Mouse (Mus musculus) spleen, adult 2 months (tissue): Measurements from ENCODE around the gene Fgfr2. TPM values are rescaled to one million over a fixed set of nuclear protein-coding genes. Genes with fewer than 3 reads are reported as not detected.

ENCODE experiments used
- DNase-seq, 2 experiments: peaks; one replicate each; pipeline versions ENCODE4 v3.0.0 to v3.0.0-alpha.2; 2012 to 2021; ENCODE audit warnings: low spot score in 2 of 2, low read depth in 1 of 2
- H3K27ac ChIP-seq: fragments of 200-500 bp; 2 replicates; pipeline ENCODE4 v1.5.1; 2012; ENCODE audit warnings: low read length, inconsistent platforms; ENCODE audit not compliant: insufficient read depth
- H3K27me3 ChIP-seq: fragments of 200-500 bp; 2 replicates; pipeline ENCODE4 v1.6.1; 2012; ENCODE audit warnings: mild to moderate bottlenecking, moderate library complexity, low read length, inconsistent platforms; ENCODE audit not compliant: control insufficient read depth, insufficient read depth
- H3K36me3 ChIP-seq: fragments of 200-500 bp; 2 replicates; pipeline ENCODE4 v1.6.1; 2012; ENCODE audit warnings: mild to moderate bottlenecking, low read length, inconsistent platforms; ENCODE audit not compliant: control insufficient read depth, insufficient read depth
- H3K4me1 ChIP-seq: fragments of 200-500 bp; 2 replicates; pipeline ENCODE4 v1.6.1; 2011; ENCODE audit warnings: inconsistent platforms; ENCODE audit not compliant: control insufficient read depth, insufficient read depth, insufficient read length
- H3K4me3 ChIP-seq: fragments of 200-500 bp; 2 replicates; pipeline ENCODE4 v1.5.1; 2011; ENCODE audit warnings: mild to moderate bottlenecking, inconsistent platforms; ENCODE audit not compliant: insufficient read depth, insufficient read length; ENCODE audit errors: extremely low read depth
- CTCF ChIP-seq: fragments of 200-500 bp; IDR thresholded peaks from 2 replicates; pipeline ENCODE4 v1.5.1; 2011; ENCODE audit warnings: mild to moderate bottlenecking, inconsistent platforms; ENCODE audit not compliant: insufficient read depth, insufficient read length, insufficient replicate concordance; ENCODE audit errors: extremely low read depth
- POLR2A ChIP-seq: fragments of 200-500 bp; IDR thresholded peaks from 2 replicates; pipeline ENCODE4 v1.6.1; 2011; ENCODE audit warnings: low read depth, low read length, inconsistent platforms
- WGBS: fragments of 180-500 bp; shearing (Covaris S2); methylation state at CpG from one replicate; pipeline ENCODE4 v1.1.7; 2018; 5-methylcytosine and 5-hydroxymethylcytosine counted together
- polyA plus RNA-seq: library from polyadenylated mRNA; depleted of rRNA; stranded (reverse); fragments of >200 nt; gene quantifications from 2 replicates; pipeline ENCODE4 v1.2.3, GENCODE M21; 2012

The Fgfr2 gene
- polyA plus RNA-seq, 1 experiment: 1.6 TPM

GRCm38 (mm10) chr7:130989371-130989770, 2133.8 kb downstream of the Fgfr2 start:
- no peaks in the 10 kb centered on the region for H3K27me3 ChIP-seq
- no peak overlapping the region for H3K27ac ChIP-seq
- WGBS: 76% methylated on average over 3 of the region's 3 CpGs
- H3K4me3 ChIP-seq: no peak overlapping the region
- H3K36me3 ChIP-seq: no peaks in the 10 kb centered on the region
- DNase-seq: no peak
- H3K4me1 ChIP-seq: no peaks in the 10 kb centered on the region
- TF ChIP-seq CTCF (no peak), POLR2A (no peak)

- WGBS: 76% methylated on average over 5 of the region's 5 CpGs
- Histone ChIP-seq H3K4me1 (no peaks in the 10 kb centered on the region), H3K4me3 (no peak overlapping the region), H3K36me3 (no peaks in the 10 kb centered on the region), H3K27me3 (no peaks in the 10 kb centered on the region), H3K27ac (no peak overlapping the region)
- DNase-seq: no peak
- TF ChIP-seq CTCF (no peak), POLR2A (no peak)
These were observed 2135.0 kb downstream of the Fgfr2 start for GRCm38 (mm10) chr7:130988146-130988545.

- TF ChIP-seq POLR2A: no peak
- TF ChIP-seq CTCF: no peak
- no peak overlapping the region for H3K27ac ChIP-seq
- DNase-seq: no peak
- no peaks in the 10 kb centered on the region for H3K36me3 ChIP-seq
- H3K4me3 ChIP-seq: no peak overlapping the region
- 86% methylated on average over 3 of the region's 3 CpGs for WGBS
- no peaks in the 10 kb centered on the region for H3K27me3 ChIP-seq
- no peaks in the 10 kb centered on the region for H3K4me1 ChIP-seq
These were observed 2137.4 kb downstream of the Fgfr2 start for GRCm38 (mm10) chr7:130985716-130986115.

GRCm38 (mm10) chr7:130985193-130985592, 2138.0 kb downstream of the Fgfr2 start:
- 90% methylated on average over 12 of the region's 12 CpGs for whole genome bisulfite sequencing

GRCm38 (mm10) chr7:130984294-130984693, 2138.9 kb downstream of the Fgfr2 start:
- no peak for TF ChIP-seq CTCF
- TF ChIP-seq POLR2A: no peak
- WGBS: 89% methylated on average over 7 of the region's 7 CpGs
- no peaks in the 10 kb centered on the region for H3K27me3 ChIP-seq
- no peaks in the 10 kb centered on the region for H3K4me1 ChIP-seq
- DNase-seq: no peak
- no peak overlapping the region for H3K4me3 ChIP-seq
- H3K27ac ChIP-seq: no peak overlapping the region
- H3K36me3 ChIP-seq: no peaks in the 10 kb centered on the region

More at GRCm38 (mm10) chr7:130985193-130985592, 2138.0 kb downstream of the Fgfr2 start:
- DNase-seq: no peak
- Histone ChIP-seq H3K36me3 (no peaks in the 10 kb centered on the region), H3K4me3 (no peak overlapping the region), H3K27ac (no peak overlapping the region), H3K27me3 (no peaks in the 10 kb centered on the region), H3K4me1 (no peaks in the 10 kb centered on the region)
- TF ChIP-seq CTCF (no peak), POLR2A (no peak)

- WGBS: 71% methylated on average over 3 of the region's 3 CpGs
These were observed 2140.3 kb downstream of the Fgfr2 start for GRCm38 (mm10) chr7:130982881-130983280.

GRCm38 (mm10) chr7:130982371-130982770, 2140.8 kb downstream of the Fgfr2 start:
- H3K36me3 ChIP-seq: no peaks in the 10 kb centered on the region
- no peak overlapping the region for H3K4me3 ChIP-seq
- TF ChIP-seq POLR2A: no peak
- no peak for TF ChIP-seq CTCF
- no peak for DNase-seq
- WGBS: 86% methylated on average over 4 of the region's 4 CpGs
- H3K27me3 ChIP-seq: no peaks in the 10 kb centered on the region
- no peak overlapping the region for H3K27ac ChIP-seq
- no peaks in the 10 kb centered on the region for H3K4me1 ChIP-seq

More at GRCm38 (mm10) chr7:130982881-130983280, 2140.3 kb downstream of the Fgfr2 start:
- Histone ChIP-seq H3K4me3 (no peak overlapping the region), H3K27ac (no peak overlapping the region), H3K36me3 (no peaks in the 10 kb centered on the region), H3K27me3 (no peaks in the 10 kb centered on the region), H3K4me1 (no peaks in the 10 kb centered on the region)
- no peak for DNase-seq
- no peak for TF ChIP-seq POLR2A
- no peak for TF ChIP-seq CTCF
